Mouse (Mus musculus): Measurements from ENCODE around the gene Igsf11. TPM values are rescaled to one million over a fixed set of nuclear protein-coding genes. Genes with fewer than 3 reads are reported as not detected.
"Not testable (repeated sequence)": the region's sequence is repeated elsewhere in the genome, so short reads cannot be mapped to it uniquely, and the experiment has no call there.

The Igsf11 gene
- polyA plus RNA-seq, 1 experiment from 2014 or later: 2.5 TPM

- Histone ChIP-seq H3K4me2 (no peak overlapping the region), H3K4me1 (no peaks in the 10 kb centered on the region), H3K36me3 (no peaks in the 10 kb centered on the region), H3K27ac (no peak overlapping the region), H3K27me3 (replicated peaks) (no peaks in the 10 kb centered on the region), H3K9me3 (no peaks in the 10 kb centered on the region), H3K9ac (no peak overlapping the region), H3K4me3 (replicated peaks) (no peak overlapping the region)
- WGBS: 72% methylated on average over 8 of the region's 8 CpGs
- ATAC-seq (ENCODE audit: insufficient read depth, low FRiP score, low read depth): no peak
Measured at GRCm38 (mm10) chr16:38960550-38960949, 68.1 kb downstream of the Igsf11 start.

GRCm38 (mm10) chr16:38961865-38962264 lies 69.4 kb downstream of the Igsf11 start:
- H3K9ac ChIP-seq: no peak overlapping the region
- no peaks in the 10 kb centered on the region for H3K27me3 ChIP-seq (replicated peaks)
- H3K27ac ChIP-seq: no peak overlapping the region
- no peaks in the 10 kb centered on the region for H3K36me3 ChIP-seq
- no peak overlapping the region for H3K4me2 ChIP-seq
- H3K4me3 ChIP-seq (replicated peaks): no peak overlapping the region
- WGBS: 74% methylated on average over 2 of the region's 2 CpGs
- no peaks in the 10 kb centered on the region for H3K9me3 ChIP-seq
- no peaks in the 10 kb centered on the region for H3K4me1 ChIP-seq
- no peak for ATAC-seq (ENCODE audit: insufficient read depth, low FRiP score, low read depth)

- Histone ChIP-seq H3K27me3 (replicated peaks) (no peaks in the 10 kb centered on the region), H3K4me2 (no peak overlapping the region), H3K4me3 (replicated peaks) (no peak overlapping the region), H3K4me1 (no peaks in the 10 kb centered on the region), H3K9ac (no peak overlapping the region), H3K9me3 (no peaks in the 10 kb centered on the region), H3K27ac (no peak overlapping the region), H3K36me3 (no peaks in the 10 kb centered on the region)
- ATAC-seq (ENCODE audit: insufficient read depth, low FRiP score, low read depth): no peak
- 69% methylated on average over 9 of the region's 9 CpGs for WGBS
Measured at GRCm38 (mm10) chr16:38962695-38963094, 70.2 kb downstream of the Igsf11 start.

- Histone ChIP-seq H3K4me2 (no peak overlapping the region), H3K9ac (no peak overlapping the region), H3K36me3 (no peaks in the 10 kb centered on the region), H3K27me3 (replicated peaks) (no peaks in the 10 kb centered on the region), H3K4me3 (replicated peaks) (no peak overlapping the region), H3K4me1 (no peaks in the 10 kb centered on the region), H3K27ac (no peak overlapping the region), H3K9me3 (no peaks in the 10 kb centered on the region)
- 83% methylated on average over 10 of the region's 10 CpGs for WGBS
- no peak for ATAC-seq (ENCODE audit: insufficient read depth, low FRiP score, low read depth)
Measured at GRCm38 (mm10) chr16:38967026-38967425, 74.6 kb downstream of the Igsf11 start.

GRCm38 (mm10) chr16:38976151-38976550 lies 83.7 kb downstream of the Igsf11 start:
- 73% methylated on average over 13 of the region's 13 CpGs for WGBS
- Histone ChIP-seq H3K4me1 (no peaks in the 10 kb centered on the region), H3K9me3 (no peaks in the 10 kb centered on the region), H3K9ac (no peak overlapping the region), H3K36me3 (no peaks in the 10 kb centered on the region), H3K4me2 (no peak overlapping the region), H3K27ac (no peak overlapping the region), H3K4me3 (replicated peaks) (no peak overlapping the region), H3K27me3 (replicated peaks) (no peaks in the 10 kb centered on the region)
- no peak for ATAC-seq (ENCODE audit: insufficient read depth, low FRiP score, low read depth)

- no peak overlapping the region for H3K27ac ChIP-seq
- no peak overlapping the region for H3K4me3 ChIP-seq (replicated peaks)
- no peak overlapping the region for H3K9ac ChIP-seq
- H3K36me3 ChIP-seq: no peaks in the 10 kb centered on the region
- no peak overlapping the region for H3K4me2 ChIP-seq
- no peak for ATAC-seq (ENCODE audit: insufficient read depth, low FRiP score, low read depth)
- H3K9me3 ChIP-seq: no peaks in the 10 kb centered on the region
- no peaks in the 10 kb centered on the region for H3K27me3 ChIP-seq (replicated peaks)
- WGBS: 76% methylated on average over 2 of the region's 2 CpGs
- H3K4me1 ChIP-seq: no peaks in the 10 kb centered on the region
Measured at GRCm38 (mm10) chr16:38978546-38978945, 86.1 kb downstream of the Igsf11 start.

GRCm38 (mm10) chr16:38980546-38980945 lies 88.1 kb downstream of the Igsf11 start:
- Histone ChIP-seq H3K27me3 (replicated peaks) (no peaks in the 10 kb centered on the region), H3K4me2 (no peak overlapping the region), H3K9me3 (no peaks in the 10 kb centered on the region), H3K4me1 (no peaks in the 10 kb centered on the region), H3K9ac (no peak overlapping the region), H3K27ac (no peak overlapping the region), H3K36me3 (no peaks in the 10 kb centered on the region), H3K4me3 (replicated peaks) (no peak overlapping the region)
- WGBS: 51% methylated on average over 5 of the region's 5 CpGs
- no peak for ATAC-seq (ENCODE audit: insufficient read depth, low FRiP score, low read depth)

GRCm38 (mm10) chr16:38982051-38982450 lies 89.6 kb downstream of the Igsf11 start:
- H3K36me3 ChIP-seq: no peaks in the 10 kb centered on the region
- H3K4me3 ChIP-seq (replicated peaks): no peak overlapping the region
- 23% methylated on average over 5 of the region's 5 CpGs for WGBS
- H3K27me3 ChIP-seq (replicated peaks): no peaks in the 10 kb centered on the region
- no peak for ATAC-seq (ENCODE audit: insufficient read depth, low FRiP score, low read depth)
- no peak overlapping the region for H3K4me2 ChIP-seq
- H3K27ac ChIP-seq: no peak overlapping the region
- no peaks in the 10 kb centered on the region for H3K4me1 ChIP-seq
- H3K9ac ChIP-seq: no peak overlapping the region
- H3K9me3 ChIP-seq: no peaks in the 10 kb centered on the region

GRCm38 (mm10) chr16:38982508-38983236 lies 90.2 kb downstream of the Igsf11 start:
- H3K4me3 ChIP-seq (replicated peaks): no peak overlapping the region
- no peaks in the 10 kb centered on the region for H3K36me3 ChIP-seq
- no peak overlapping the region for H3K9ac ChIP-seq
- H3K9me3 ChIP-seq: no peaks in the 10 kb centered on the region
- no peak overlapping the region for H3K4me2 ChIP-seq
- no peaks in the 10 kb centered on the region for H3K27me3 ChIP-seq (replicated peaks)
- H3K27ac ChIP-seq: no peak overlapping the region
- H3K4me1 ChIP-seq: no peaks in the 10 kb centered on the region
- ATAC-seq (ENCODE audit: insufficient read depth, low FRiP score, low read depth): no peak
- 41% methylated on average over 12 of the region's 12 CpGs for WGBS

GRCm38 (mm10) chr16:38983850-38984249 lies 91.4 kb downstream of the Igsf11 start:
- 57% methylated on average over 3 of the region's 3 CpGs for WGBS
- H3K27me3 ChIP-seq (replicated peaks); H3K9me3 ChIP-seq; H3K36me3 ChIP-seq; H3K27ac ChIP-seq; H3K9ac ChIP-seq; ATAC-seq (ENCODE audit: insufficient read depth, low FRiP score, low read depth); H3K4me1 ChIP-seq; H3K4me2 ChIP-seq; H3K4me3 ChIP-seq (replicated peaks): not testable (repeated sequence)

GRCm38 (mm10) chr16:38985411-38985810 lies 92.9 kb downstream of the Igsf11 start:
- Histone ChIP-seq H3K27ac (no peak overlapping the region), H3K9ac (no peak overlapping the region), H3K4me2 (no peak overlapping the region), H3K9me3 (no peaks in the 10 kb centered on the region), H3K27me3 (replicated peaks) (no peaks in the 10 kb centered on the region), H3K4me3 (replicated peaks) (no peak overlapping the region), H3K36me3 (no peaks in the 10 kb centered on the region), H3K4me1 (no peaks in the 10 kb centered on the region)
- ATAC-seq (ENCODE audit: insufficient read depth, low FRiP score, low read depth): no peak
- WGBS: 50% methylated on average over 3 of the region's 3 CpGs

- H3K4me3 ChIP-seq (replicated peaks): no peak overlapping the region
- no peaks in the 10 kb centered on the region for H3K9me3 ChIP-seq
- no peak for ATAC-seq (ENCODE audit: insufficient read depth, low FRiP score, low read depth)
- no peaks in the 10 kb centered on the region for H3K36me3 ChIP-seq
- H3K4me1 ChIP-seq: no peaks in the 10 kb centered on the region
- no peaks in the 10 kb centered on the region for H3K27me3 ChIP-seq (replicated peaks)
- H3K4me2 ChIP-seq: no peak overlapping the region
- no peak overlapping the region for H3K27ac ChIP-seq
- H3K9ac ChIP-seq: no peak overlapping the region
- WGBS: 65% methylated on average over 2 of the region's 2 CpGs
Measured at GRCm38 (mm10) chr16:38986410-38986809, 93.9 kb downstream of the Igsf11 start.

- no peak overlapping the region for H3K4me3 ChIP-seq (replicated peaks)
- no peaks in the 10 kb centered on the region for H3K36me3 ChIP-seq
- H3K9me3 ChIP-seq: no peaks in the 10 kb centered on the region
- H3K4me2 ChIP-seq: no peak overlapping the region
- 85% methylated on average over 7 of the region's 7 CpGs for WGBS
- H3K9ac ChIP-seq: no peak overlapping the region
- no peak overlapping the region for H3K27ac ChIP-seq
- H3K27me3 ChIP-seq (replicated peaks): no peaks in the 10 kb centered on the region
- no peaks in the 10 kb centered on the region for H3K4me1 ChIP-seq
- ATAC-seq (ENCODE audit: insufficient read depth, low FRiP score, low read depth): no peak
Measured at GRCm38 (mm10) chr16:38993711-38994110, 101.2 kb downstream of the Igsf11 start.
